ENCODE assay signal across 19 mouse cellular contexts in the genomic region with DNA sequence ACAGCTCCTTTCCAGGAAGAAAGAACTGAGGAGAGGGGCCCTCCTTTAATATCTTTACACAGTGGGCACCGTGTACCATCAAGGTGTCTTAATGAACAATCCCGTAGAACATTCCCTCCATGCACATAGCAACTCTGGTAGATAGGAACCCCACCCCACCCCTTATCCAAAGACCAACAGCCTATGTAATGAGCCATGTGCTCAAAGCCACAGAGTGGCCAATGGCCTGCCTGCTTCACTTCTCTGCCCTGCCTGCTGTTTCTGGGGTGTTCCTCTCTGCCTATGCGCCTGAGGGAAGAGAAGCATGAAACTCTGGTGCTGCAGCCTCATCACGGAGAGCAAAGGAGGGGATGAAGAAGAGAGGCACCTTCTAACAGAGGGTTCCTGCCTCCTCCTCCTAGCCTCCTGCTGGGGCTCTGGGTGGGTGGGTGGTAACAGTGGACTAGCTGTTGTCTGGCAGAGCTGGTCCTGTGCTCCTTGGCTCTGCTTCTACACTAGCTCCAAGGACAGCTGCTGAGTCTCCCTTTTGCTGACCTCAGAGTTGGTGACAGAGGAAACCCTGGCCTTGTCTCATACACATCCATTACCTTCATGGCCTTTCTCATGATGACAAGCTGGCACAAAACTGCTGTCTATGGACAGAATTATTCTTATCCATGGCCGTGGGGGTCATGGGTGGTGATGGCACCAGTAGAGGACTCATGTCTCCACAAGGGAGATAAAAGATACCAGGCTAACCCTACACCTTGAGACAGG.
DNase-seq lines count a peak whose midpoint lies in the region; ATAC-seq and TF ChIP-seq lines count a peak whose summit lies in the region.
"Had no signal": no experiment of that assay in that cellular context is flagged by ENCODE, and none has a peak within 500 bp of the region (broad histone marks: within the 10 kb centered on the region; RNA-seq: fewer than 3 reads in every experiment).

No protein-coding gene starts in this region.

- H3K4me1 ChIP-seq in heart, embryonic 14.5 days (ENCODE audit: control insufficient read depth in 2 of 2, insufficient read depth in 2 of 2, low read length in 2 of 2) = peaks cover 50 to 93% of the 10 kb centered on the region in 2 experiments
- H3K4me1 ChIP-seq in lung, embryonic 16.5 days (replicated peaks; ENCODE audit: control insufficient read depth, insufficient read depth, low read length) = peaks cover 30% of the 10 kb centered on the region
- H3K4me1 ChIP-seq in stomach, postnatal 0 days (replicated peaks; ENCODE audit: control insufficient read depth, insufficient read depth) = peaks cover 4% of the 10 kb centered on the region; the same call in 1 of the 2 replicates
- H3K4me1 ChIP-seq: hindbrain, embryonic 15.5 days had no signal

- no peaks in the 10 kb centered on the region for H3K27me3 ChIP-seq in heart, embryonic 14.5 days (ENCODE audit: control insufficient read depth, insufficient read depth, low read length)
- H3K27me3 ChIP-seq in lung, embryonic 16.5 days (ENCODE audit: control insufficient read depth, insufficient read depth, low read depth, low read length) = no peaks in the 10 kb centered on the region
- no peaks in the 10 kb centered on the region for H3K27me3 ChIP-seq in stomach, postnatal 0 days (ENCODE audit: control insufficient read depth, insufficient read depth, low read length)
- H3K27me3 ChIP-seq: hindbrain, embryonic 15.5 days; midbrain, embryonic 13.5 days had no signal

- H3K36me3 ChIP-seq in heart, embryonic 14.5 days (ENCODE audit: control insufficient read depth, insufficient read depth, low read length) = peaks cover 29% of the 10 kb centered on the region
- H3K36me3 ChIP-seq in lung, embryonic 16.5 days (ENCODE audit: control insufficient read depth, insufficient read depth, low read length) = no peaks in the 10 kb centered on the region
- H3K36me3 ChIP-seq in stomach, postnatal 0 days (ENCODE audit: control insufficient read depth, insufficient read depth, low read length) = no peaks in the 10 kb centered on the region
- H3K36me3 ChIP-seq: embryonic facial prominence, embryonic 10.5 days; hindbrain, embryonic 15.5 days; midbrain, embryonic 13.5 days had no signal

- no peak for TF ChIP-seq CTCF in stomach, postnatal 0 days (IDR thresholded peaks at IDR 0.05; ENCODE audit: low read depth)

- H3K27ac ChIP-seq in heart, embryonic 14.5 days (replicated peaks in 1 of 2; ENCODE audit: control insufficient read depth in 1 of 2, insufficient read depth in 1 of 2, low read depth in 2 of 2, low read length in 2 of 2) = peak overlapping the region; percentile 75 to 95
- H3K27ac ChIP-seq in lung, embryonic 16.5 days (ENCODE audit: low read length) = peak overlapping the region; percentile 96
- peak overlapping the region; percentile 24; the same call in 1 of the 2 replicates for H3K27ac ChIP-seq in stomach, postnatal 0 days (replicated peaks)
- H3K27ac ChIP-seq: embryonic facial prominence, embryonic 10.5 days; hindbrain, embryonic 15.5 days; macrophage; midbrain, embryonic 13.5 days had no signal

- H3K4me3 ChIP-seq in heart, embryonic 14.5 days (ENCODE audit: control insufficient read depth in 1 of 2, insufficient read depth in 1 of 2, low read depth in 1 of 2, low read length in 2 of 2) = no peak overlapping the region
- H3K4me3 ChIP-seq in lung, embryonic 16.5 days (ENCODE audit: low read length) = no peak overlapping the region
- H3K4me3 ChIP-seq in stomach, postnatal 0 days (ENCODE audit: low read depth, low read length) = no peak overlapping the region
- H3K4me3 ChIP-seq: embryonic facial prominence, embryonic 10.5 days; hindbrain, embryonic 15.5 days; midbrain, embryonic 13.5 days had no signal

- 60% methylated on average over 5 of the region's 5 CpGs for WGBS in heart, embryonic 14.5 days
- 81% methylated on average over 5 of the region's 5 CpGs for WGBS in lung, embryonic 16.5 days
- 86% methylated on average over 5 of the region's 5 CpGs for WGBS in stomach, postnatal 0 days

- ATAC-seq in heart, embryonic 14.5 days (ENCODE audit: insufficient number of reproducible peaks, insufficient read depth, low FRiP score, low read depth) = no peak
- ATAC-seq in lung, embryonic 16.5 days (ENCODE audit: low read depth) = no peak
- ATAC-seq in stomach, postnatal 0 days (ENCODE audit: low FRiP score, low TSS enrichment) = peak; percentile 71
- no peak for ATAC-seq in activated CD4-positive, CD25-positive, alpha-beta regulatory T cell, adult 4 months
- ATAC-seq: forebrain, embryonic 16.5 days; midbrain, embryonic 13.5 days had no signal

- no peak for TF ChIP-seq EP300 in stomach, postnatal 0 days (optimal IDR thresholded peaks at IDR 0.05)

- no peak overlapping the region for H3K4me2 ChIP-seq in heart, embryonic 14.5 days (ENCODE audit: low read length)
- no peak overlapping the region for H3K4me2 ChIP-seq in lung, embryonic 16.5 days (ENCODE audit: low read depth, low read length)
- no peak overlapping the region for H3K4me2 ChIP-seq in stomach, postnatal 0 days (replicated peaks; ENCODE audit: low read depth)
- H3K4me2 ChIP-seq: hindbrain, embryonic 15.5 days; midbrain, embryonic 13.5 days had no signal

- DNase-seq in adrenal gland, adult (ENCODE audit: inconsistent age in 2 of 2, low spot score in 1 of 2) = peak; percentile 80 to 90
- no peak for DNase-seq in adrenal gland, postnatal 4 days (ENCODE audit: low spot score in 2 of 2)
- no peak for DNase-seq in heart, adult 18-20 months
- no peak for DNase-seq in lung, postnatal 14 days
- peak; percentile 47 for DNase-seq in stomach, postnatal 0 days (ENCODE audit: low spot score)
- DNase-seq: cerebellum, adult 11-12 months; cerebellum, postnatal 36 days; kidney, adult 2 months; kidney, postnatal 36 days; right cerebral cortex, postnatal 14 days; thymus, adult 18-20 months had no signal

- no peaks in the 10 kb centered on the region for H3K9me3 ChIP-seq in heart, embryonic 14.5 days (ENCODE audit: control insufficient read depth, low read length)
- H3K9me3 ChIP-seq in lung, embryonic 16.5 days (ENCODE audit: control insufficient read depth, low read length) = no peaks in the 10 kb centered on the region
- H3K9me3 ChIP-seq in stomach, postnatal 0 days (ENCODE audit: control insufficient read depth, low read length) = no peaks in the 10 kb centered on the region
- H3K9me3 ChIP-seq: embryonic facial prominence, embryonic 10.5 days; hindbrain, embryonic 15.5 days; midbrain, embryonic 13.5 days had no signal

- peak overlapping the region; percentile 52 for H3K9ac ChIP-seq in heart, embryonic 14.5 days (ENCODE audit: low read length)
- H3K9ac ChIP-seq in lung, embryonic 16.5 days (ENCODE audit: low read length) = no peak overlapping the region
- no peak overlapping the region for H3K9ac ChIP-seq in stomach, postnatal 0 days (ENCODE audit: low read length)
- H3K9ac ChIP-seq: hindbrain, embryonic 15.5 days; midbrain, embryonic 13.5 days had no signal

Comparison
In these comparisons a context has a peak if more than half of its experiments do, and no peak if none do; other contexts are left out.
1. DNase-seq: peak in adrenal gland, adult (2 of 2) and stomach, postnatal 0 days (single experiment); none in adrenal gland, postnatal 4 days (0 of 2), heart, adult 18-20 months (0 of 2) and lung, postnatal 14 days (single experiment).
2. H3K27ac ChIP-seq: peak in every context shown above with its lines; median percentile 96 in lung, embryonic 16.5 days; 85 in heart, embryonic 14.5 days; 24 in stomach, postnatal 0 days.